13 mouse cellular contexts compared by ENCODE assay signal in genomic region chr10:16895332-16895731, GRCm38 (mm10).
"Had no signal": no experiment of that assay in that cellular context is flagged by ENCODE, and none has a peak within 500 bp of the region (broad histone marks: within the 10 kb centered on the region; RNA-seq: fewer than 3 reads in every experiment).

No protein-coding gene starts in this region.

- H3K9ac ChIP-seq: liver, embryonic 13.5 days; midbrain, embryonic 12.5 days; neural tube, embryonic 13.5 days had no signal

- H3K4me2 ChIP-seq: liver, embryonic 13.5 days; midbrain, embryonic 12.5 days; neural tube, embryonic 13.5 days had no signal

- DNase-seq: kidney, postnatal 25 days; layer of hippocampus, postnatal 36 days; liver, embryonic 13.5 days; lung, adult 2 months; lung, postnatal 14 days; lung, postnatal 4 days; thymus, postnatal 25 days had no signal

- H3K4me3 ChIP-seq: left cerebral cortex, adult 2 months; liver, embryonic 13.5 days; midbrain, embryonic 12.5 days; myocyte; neural tube, embryonic 13.5 days had no signal

- H3K4me1 ChIP-seq: liver, embryonic 13.5 days; midbrain, embryonic 12.5 days; neural tube, embryonic 13.5 days had no signal

- H3K27me3 ChIP-seq: liver, embryonic 13.5 days; midbrain, embryonic 12.5 days; neural tube, embryonic 13.5 days had no signal

- ATAC-seq: midbrain, embryonic 16.5 days had no signal

- H3K9me3 ChIP-seq: liver, embryonic 13.5 days; midbrain, embryonic 12.5 days; neural tube, embryonic 13.5 days had no signal

- H3K27ac ChIP-seq: kidney, postnatal 0 days; left cerebral cortex, adult 2 months; liver, embryonic 13.5 days; midbrain, embryonic 12.5 days; neural tube, embryonic 13.5 days had no signal

- H3K36me3 ChIP-seq: liver, embryonic 13.5 days; midbrain, embryonic 12.5 days; neural tube, embryonic 13.5 days had no signal
